Mouse (Mus musculus): Measurements from ENCODE around the gene Chst3.

DNA sequence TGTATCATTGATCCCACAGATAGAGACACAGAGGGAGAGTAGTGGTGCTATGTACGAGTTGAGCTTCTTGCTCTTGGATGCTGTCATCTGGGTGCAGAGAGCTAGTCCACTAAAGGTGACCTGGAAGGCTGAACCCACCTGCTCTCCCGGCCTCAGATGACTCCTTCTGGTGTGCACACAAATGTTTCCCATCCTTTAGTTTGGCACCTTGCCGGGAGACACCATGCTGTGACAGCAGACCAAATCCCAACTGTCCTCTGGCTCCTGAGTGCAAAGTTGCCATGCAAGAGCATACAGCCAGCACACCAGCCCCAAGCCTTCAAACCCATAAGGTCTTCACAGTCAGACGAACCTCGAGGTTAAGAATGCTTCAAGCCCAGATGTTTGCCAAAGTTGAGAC is 22.1 kb downstream of the Chst3 start:
- TF ChIP-seq ZC3H11A (IDR thresholded peaks at IDR 0.05; ENCODE audit: low read depth, low read length) (no peak), CTCF (conservative IDR thresholded peaks at IDR 0.05 in 1 of 2, IDR thresholded peaks at IDR 0.05 in 1 of 2; ENCODE audit: low read depth in 2 of 2, low read length in 2 of 2) (no peak)
